Mouse (Mus musculus) CH12.LX (cell line): ENCODE data around the gene Thsd7b. TPM values are rescaled to one million over a fixed set of nuclear protein-coding genes. Genes with fewer than 3 reads are reported as not detected.

Experiments used
- DNase-seq: peaks from one replicate; pipeline ENCODE4 v3.0.0-alpha.2; 2013; ENCODE audit errors: extremely low read depth
- H3K27ac ChIP-seq: 2 replicates; pipeline ENCODE4 v1.5.1; 2012; ENCODE audit warnings: low read depth, mild to moderate bottlenecking, control low read depth, moderate library complexity; ENCODE audit not compliant: insufficient read depth
- H3K27me3 ChIP-seq: replicated peaks from 2 replicates; pipeline ENCODE3; 2012; ENCODE audit warnings: inconsistent platforms
- H3K36me3 ChIP-seq, 2 experiments: replicated peaks in 1 of 2; 2 replicates each; pipeline versions ENCODE3 to v1.6.1; 2012; ENCODE audit warnings: inconsistent platforms in 1 of 2, low read length in 1 of 2, mild to moderate bottlenecking in 1 of 2, mixed read lengths in 1 of 2, moderate library complexity in 1 of 2; ENCODE audit not compliant: control insufficient read depth in 1 of 2, insufficient read depth in 1 of 2
- H3K4me1 ChIP-seq, 2 experiments: 2 replicates each; pipeline ENCODE4 v1.6.1; 2012; ENCODE audit warnings: inconsistent platforms in 1 of 2, moderate library complexity in 1 of 2; ENCODE audit not compliant: insufficient read depth in 2 of 2, control insufficient read depth in 1 of 2
- H3K4me2 ChIP-seq: 2 replicates; pipeline ENCODE4 v1.6.1; 2012; ENCODE audit warnings: low read depth, mild to moderate bottlenecking, control low read depth; ENCODE audit not compliant: poor library complexity, insufficient read depth, severe bottlenecking
- H3K4me3 ChIP-seq, 3 experiments: fragments of 150-350 bp in 1 of 3; sonication (generic) in 1 of 3; replicated peaks in 1 of 3; 2 replicates each; pipeline versions ENCODE3 to v1.5.1; 2011 to 2012; ENCODE audit warnings: low read depth in 2 of 3, low read length in 2 of 3, mild to moderate bottlenecking in 2 of 3, moderate library complexity in 2 of 3, control low read depth in 1 of 3, improper control_type of control experiment in 1 of 3, inconsistent platforms in 1 of 3, mixed read lengths in 1 of 3; ENCODE audit not compliant: poor library complexity in 1 of 3
- H3K79me2 ChIP-seq: replicated peaks from 2 replicates; pipeline ENCODE4 v1.6.1; 2012; ENCODE audit warnings: mild to moderate bottlenecking, moderate library complexity; ENCODE audit not compliant: control insufficient read depth, poor library complexity, insufficient read depth, severe bottlenecking; ENCODE audit errors: extremely low read depth
- H3K9ac ChIP-seq: 2 replicates; pipeline ENCODE4 v1.6.1; 2012; ENCODE audit warnings: low read depth, mild to moderate bottlenecking, control low read depth, moderate library complexity; ENCODE audit not compliant: insufficient read depth
- H3K9me3 ChIP-seq: replicated peaks from 2 replicates; pipeline ENCODE3; 2012; ENCODE audit warnings: low read length, inconsistent platforms, mixed read lengths
- BHLHE40 ChIP-seq: IDR thresholded peaks from 2 replicates; pipeline ENCODE4 v1.6.1; 2011; ENCODE audit warnings: mild to moderate bottlenecking, low read depth, low read length, improper control_type of control experiment
- ELF1 ChIP-seq: IDR thresholded peaks from 2 replicates; pipeline ENCODE4 v1.6.1; 2014; ENCODE audit warnings: low read depth, mild to moderate bottlenecking, inconsistent platforms, low read length, improper control_type of control experiment
- GABPA ChIP-seq: IDR thresholded peaks from 2 replicates; pipeline ENCODE4 v1.6.1; 2012; ENCODE audit warnings: low read depth, low read length, improper control_type of control experiment, inconsistent platforms; ENCODE audit not compliant: insufficient replicate concordance
- HCFC1 ChIP-seq: IDR thresholded peaks from 2 replicates; pipeline ENCODE4 v1.6.1; 2012; ENCODE audit warnings: low read depth, mild to moderate bottlenecking, inconsistent platforms, low read length, improper control_type of control experiment
- IRF4 ChIP-seq: IDR thresholded peaks from 2 replicates; pipeline ENCODE4 v1.6.1; 2014; ENCODE audit warnings: low read depth, mild to moderate bottlenecking, inconsistent platforms, low read length, improper control_type of control experiment
- JUN ChIP-seq: IDR thresholded peaks from 2 replicates; pipeline ENCODE4 v1.6.1; 2011; ENCODE audit warnings: low read depth, mild to moderate bottlenecking, low read length, improper control_type of control experiment, moderate library complexity; ENCODE audit not compliant: insufficient read depth
- JUND ChIP-seq: conservative IDR thresholded peaks from 2 replicates; pipeline ENCODE4 v1.6.1; 2011; ENCODE audit warnings: low read depth, low read length, improper control_type of control experiment
- MAFK ChIP-seq: IDR thresholded peaks from 2 replicates; pipeline ENCODE4 v1.6.1; 2011; ENCODE audit warnings: low read length, improper control_type of control experiment; ENCODE audit not compliant: insufficient replicate concordance
- MAX ChIP-seq: IDR thresholded peaks from 2 replicates; pipeline ENCODE4 v1.6.1; 2011; ENCODE audit warnings: low read length, improper control_type of control experiment
- MAZ ChIP-seq: IDR thresholded peaks from 2 replicates; pipeline ENCODE4 v1.6.1; 2012; ENCODE audit warnings: low read depth, mild to moderate bottlenecking, inconsistent platforms, low read length, improper control_type of control experiment, moderate library complexity
- MXI1 ChIP-seq: IDR thresholded peaks from 2 replicates; pipeline ENCODE4 v1.6.1; 2011; ENCODE audit warnings: mild to moderate bottlenecking, low read depth, low read length, improper control_type of control experiment
- MYC ChIP-seq: IDR thresholded peaks from 2 replicates; pipeline ENCODE4 v1.6.1; 2011; ENCODE audit warnings: low read depth, mild to moderate bottlenecking, improper control_type of control experiment, low read length
- NELFE ChIP-seq: IDR thresholded peaks from 2 replicates; pipeline ENCODE4 v1.6.1; 2011; ENCODE audit warnings: low read depth, low read length, improper control_type of control experiment
- NRF1 ChIP-seq: IDR thresholded peaks from 2 replicates; pipeline ENCODE4 v1.6.1; 2014; ENCODE audit warnings: low read depth, mild to moderate bottlenecking, inconsistent platforms, low read length, improper control_type of control experiment, moderate library complexity
- PAX5 ChIP-seq: IDR thresholded peaks from 2 replicates; pipeline ENCODE4 v1.6.1; 2012; ENCODE audit warnings: low read length, inconsistent platforms, mixed read lengths
- POLR2A ChIP-seq: IDR thresholded peaks from 2 replicates; pipeline ENCODE4 v1.6.1; 2011; ENCODE audit warnings: low read depth, mild to moderate bottlenecking, improper control_type of control experiment, low read length
- RAD21 ChIP-seq: IDR thresholded peaks from 2 replicates; pipeline ENCODE4 v1.6.1; 2011; ENCODE audit warnings: low read depth, mild to moderate bottlenecking, low read length, improper control_type of control experiment, moderate library complexity
- SIN3A ChIP-seq: IDR thresholded peaks from 2 replicates; pipeline ENCODE4 v1.6.1; 2012; ENCODE audit warnings: low read length, improper control_type of control experiment, inconsistent platforms
- TBP ChIP-seq: conservative IDR thresholded peaks from 2 replicates; pipeline ENCODE4 v1.6.1; 2011; ENCODE audit warnings: low read depth, low read length, improper control_type of control experiment
- TCF12 ChIP-seq: IDR thresholded peaks from 2 replicates; pipeline ENCODE4 v1.6.1; 2014; ENCODE audit warnings: low read depth, mild to moderate bottlenecking, inconsistent platforms, low read length, improper control_type of control experiment
- ZNF384 ChIP-seq: IDR thresholded peaks from 2 replicates; pipeline ENCODE4 v1.6.1; 2012; ENCODE audit warnings: low read depth, low read length, improper control_type of control experiment, inconsistent platforms
- dilution Hi-C: fragments of 300-500 bp; cut with MboI; formaldehyde crosslinking; loops from 2 replicates; pipeline ENCODE4 v1.14.3; 2020; ENCODE audit warnings: low sequenced_read_pairs; ENCODE audit not compliant: extremely low pct_unique_long_range_greater_than_20kb, extremely low pct_ligation_motif_present
- in situ Hi-C: fragments of 300-500 bp; cut with MboI; formaldehyde crosslinking; loops from 3 replicates; pipeline ENCODE4 v1.14.3; 2019; ENCODE audit warnings: low sequenced_read_pairs, low pct_ligation_motif_present, low pct_unique_long_range_greater_than_20kb, mixed read lengths
- polyA plus RNA-seq: library from polyadenylated mRNA; unstranded; fragments of >175 nt; gene quantifications from 2 replicates; pipeline ENCODE4 v1.2.1, GENCODE M21; 2012; ENCODE audit warnings: low read depth; ENCODE audit not compliant: insufficient read length
- total RNA-seq, 2 experiments: library from RNA; depleted of rRNA; stranded (reverse); fragments of 300-350 nt in 1 of 2; fragments of >200 nt in 1 of 2; gene quantifications; 2 replicates each; pipeline ENCODE4 v1.2.3; 2012 to 2014

The Thsd7b gene
- total and polyA plus RNA-seq, 3 experiments: not detected

- H3K9ac ChIP-seq: no peak overlapping the region
- no peaks in the 10 kb centered on the region for H3K4me1 ChIP-seq
- H3K36me3 ChIP-seq: no peaks in the 10 kb centered on the region
- dilution Hi-C loops (no loop called here), in situ Hi-C loops (no loop called here)
- no peaks in the 10 kb centered on the region for H3K9me3 ChIP-seq
- H3K27ac ChIP-seq: no peak overlapping the region
- DNase-seq: no peak
- H3K27me3 ChIP-seq: no peaks in the 10 kb centered on the region
- no peak for TF ChIP-seq TCF12
- TF ChIP-seq POLR2A: no peak
- TF ChIP-seq MAZ: no peak
- TF ChIP-seq MXI1: no peak
- TF ChIP-seq BHLHE40: no peak
- no peak for TF ChIP-seq ELF1
- TF ChIP-seq NRF1: no peak
- TF ChIP-seq PAX5: no peak
- TF ChIP-seq ZNF384: no peak
- TF ChIP-seq MAX: no peak
- no peak for TF ChIP-seq JUND
- no peak for TF ChIP-seq JUN
- TF ChIP-seq NELFE: no peak
- no peak for TF ChIP-seq MYC
- TF ChIP-seq MAFK: no peak
- no peak for TF ChIP-seq TBP
- TF ChIP-seq GABPA: no peak
- no peak for TF ChIP-seq RAD21
- TF ChIP-seq IRF4: no peak
- H3K4me2 ChIP-seq: no peak overlapping the region
- no peaks in the 10 kb centered on the region for H3K79me2 ChIP-seq
- H3K4me3 ChIP-seq: no peak overlapping the region
Measured at GRCm38 (mm10) chr1:129532206-129532605, 259.1 kb downstream of the Thsd7b start.

GRCm38 (mm10) chr1:129538508-129538907 lies 265.4 kb downstream of the Thsd7b start:
- Histone ChIP-seq H3K27me3 (no peaks in the 10 kb centered on the region), H3K36me3 (no peaks in the 10 kb centered on the region), H3K9ac (no peak overlapping the region), H3K4me1 (no peaks in the 10 kb centered on the region), H3K27ac (no peak overlapping the region), H3K79me2 (no peaks in the 10 kb centered on the region), H3K4me3 (no peak overlapping the region), H3K9me3 (no peaks in the 10 kb centered on the region), H3K4me2 (no peak overlapping the region)
- dilution Hi-C loops: no loop called here
- no peak for DNase-seq
- TF ChIP-seq SIN3A (no peak), HCFC1 (no peak), IRF4 (no peak), BHLHE40 (no peak)
- in situ Hi-C loops: no loop called here
